Mouse (Mus musculus) left cerebral cortex, adult 18-20 months (tissue): ENCODE results near the gene Bad. TPM values are rescaled to one million over a fixed set of nuclear protein-coding genes. Genes with fewer than 3 reads are reported as not detected.
"Not testable (repeated sequence)": the region's sequence is repeated elsewhere in the genome, so short reads cannot be mapped to it uniquely, and the experiment has no call there.

Experiments used
- DNase-seq, 2 experiments: peaks; one replicate each; pipeline ENCODE4 v3.0.0; 2021 to 2022; ENCODE audit warnings: low spot score in 2 of 2, mixed read lengths in 1 of 2
- total RNA-seq, 2 experiments: library from RNA; stranded (reverse); gene quantifications; 2 replicates each; pipeline ENCODE4 v1.2.3; 2021

Gene Bad
- total RNA-seq, 2 experiments from 2014 or later, result 39.0 to 40.5 TPM

GRCm38 (mm10) chr19:6981465-6981864 lies 39.8 kb downstream of the Bad start:
- no peak for DNase-seq

DNA sequence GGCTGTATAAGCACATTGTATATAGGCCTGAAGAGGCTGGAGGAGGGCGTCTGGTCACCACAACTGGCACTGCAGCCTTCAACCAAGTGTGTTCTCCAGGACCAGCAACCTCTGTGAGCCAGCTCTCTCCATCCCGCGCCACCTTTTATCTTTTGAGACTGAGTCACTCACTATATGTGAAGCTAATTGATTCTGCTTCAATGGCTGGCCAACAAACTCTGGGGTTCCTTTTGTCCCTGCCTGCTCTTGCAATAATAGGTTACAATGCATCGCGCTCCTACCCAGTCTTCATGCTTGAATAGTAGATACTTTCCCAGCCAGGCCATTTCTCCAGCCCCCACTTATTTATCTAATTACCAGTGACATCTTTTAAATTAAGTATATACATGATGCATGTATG lies 42.0 kb downstream of the Bad start:
- no peak for DNase-seq

- no peak for DNase-seq
Measured at GRCm38 (mm10) chr19:6985300-6985699, 43.6 kb downstream of the Bad start.

DNA sequence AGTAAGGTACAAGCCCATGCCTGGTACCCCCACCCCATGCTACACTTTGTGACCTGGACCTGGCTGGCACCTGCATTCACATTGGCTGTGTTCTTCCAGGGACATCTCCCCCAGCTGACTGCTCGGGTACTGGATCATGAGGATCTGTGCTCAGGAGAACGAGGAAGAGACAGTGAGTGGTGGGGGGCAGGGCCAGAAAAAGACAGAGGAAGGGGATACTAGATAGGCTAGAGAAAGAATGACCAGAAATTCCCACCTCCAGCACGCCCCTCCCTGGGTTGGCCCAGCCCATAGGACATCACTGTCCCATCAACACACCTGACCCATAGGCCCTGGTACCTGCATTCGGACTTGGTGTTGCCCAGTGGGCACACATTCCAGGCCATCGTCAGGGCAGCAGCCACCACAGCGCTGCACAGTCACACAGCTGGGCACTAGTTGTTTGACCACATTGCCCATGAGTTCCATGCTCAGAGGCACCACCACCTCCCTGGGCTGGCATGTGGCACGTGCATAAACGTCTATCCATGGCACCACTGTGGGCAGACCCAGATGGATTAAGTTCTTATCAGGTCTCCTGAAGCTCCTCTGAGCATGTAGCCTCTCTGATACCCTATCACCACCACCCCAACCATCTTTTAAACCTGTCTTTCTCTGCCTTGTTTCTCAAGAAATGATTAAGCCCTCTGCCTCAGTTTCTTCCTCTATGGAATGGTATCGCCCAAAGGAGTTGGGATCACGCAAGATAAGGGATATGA lies 44.5 kb downstream of the Bad start:
- DNase-seq, result no peak

DNA sequence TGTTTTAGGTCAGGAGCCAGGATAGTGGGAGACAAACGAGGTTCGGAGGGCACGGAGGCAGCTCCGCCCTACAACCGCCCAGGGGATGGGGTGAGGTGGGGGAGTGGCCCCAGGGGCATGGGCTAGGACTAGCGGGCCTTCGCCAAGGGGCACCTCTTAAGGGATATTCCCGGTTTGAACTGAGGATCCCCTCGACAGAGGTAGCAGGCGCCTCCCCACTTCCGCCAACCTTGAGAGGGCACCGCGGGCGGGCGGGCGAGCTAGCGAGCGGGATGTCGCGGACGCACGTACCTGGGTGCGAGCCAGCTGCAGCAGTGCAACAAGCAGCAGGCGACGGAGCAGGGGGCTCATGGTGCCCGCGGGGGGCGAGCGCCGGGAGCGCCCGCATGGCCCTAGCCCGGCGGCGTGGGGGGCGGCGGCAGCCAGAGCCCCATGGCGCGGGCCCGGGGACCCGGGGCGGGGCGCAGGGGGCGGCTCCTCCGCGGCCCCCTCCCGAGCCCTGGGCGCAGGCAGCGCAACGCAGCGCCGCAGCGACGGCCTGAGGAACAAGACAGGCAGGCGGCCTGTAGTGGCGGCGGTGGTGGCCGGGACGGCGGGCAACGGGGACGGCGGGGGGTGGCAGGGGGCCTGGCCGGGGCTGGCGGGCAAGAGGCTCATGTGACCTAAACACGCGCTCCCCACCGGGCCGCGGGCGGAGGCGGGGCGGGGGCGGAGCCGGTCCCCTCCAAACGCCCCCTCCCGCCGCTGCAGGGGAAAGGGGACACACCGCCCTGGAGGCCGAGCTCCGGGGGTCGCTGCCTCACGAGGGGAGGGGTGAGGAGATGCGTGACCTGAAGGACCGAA lies 45.6 kb downstream of the Bad start, which contains the start of gene Vegfb:
Gene Vegfb (minus strand): TSS at position 591 of the 843 bp plus-strand sequence.
- DNase-seq, result peak; percentile 50 to 67

DNA sequence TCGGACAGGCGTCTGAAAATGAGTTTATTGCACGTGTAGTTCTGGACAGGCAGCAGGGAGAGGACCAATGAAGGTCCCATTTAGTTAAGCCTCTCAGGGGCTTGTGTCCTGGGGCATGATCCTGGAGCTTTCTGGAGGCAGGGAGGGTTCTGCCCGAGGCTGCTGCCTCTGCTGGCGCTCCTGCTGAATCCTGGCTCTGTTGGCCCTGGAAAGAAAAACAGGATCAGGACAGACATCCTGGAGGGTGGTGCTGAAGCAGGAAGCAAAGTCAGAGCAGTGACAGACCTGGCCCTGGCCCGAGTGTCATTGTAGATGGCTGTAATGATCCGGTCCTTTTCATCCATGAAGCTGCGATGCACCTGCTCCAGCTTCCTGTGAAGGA lies 46.2 kb downstream of the Bad start:
- DNase-seq, result no peak

DNA sequence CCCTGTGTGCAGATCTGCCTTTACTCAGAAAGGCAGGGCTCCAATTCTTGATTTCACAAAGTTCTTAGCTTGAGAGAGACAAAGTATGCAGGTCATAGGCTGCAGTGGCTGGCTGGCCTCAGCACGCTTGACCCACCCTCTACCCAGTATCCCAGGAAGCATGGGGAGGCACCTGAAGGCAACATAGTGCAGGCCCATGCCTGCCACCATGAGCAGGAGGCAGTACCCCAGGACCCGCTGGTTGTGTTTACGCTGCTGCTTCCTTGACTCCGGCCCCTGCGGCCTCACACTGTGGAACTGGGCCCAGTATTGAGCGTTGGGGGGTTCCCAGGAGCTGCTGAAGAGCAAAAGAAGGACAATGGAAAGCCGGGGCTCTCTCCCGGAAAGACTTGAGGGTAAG lies 47.6 kb downstream of the Bad start:
- no peak for DNase-seq

- DNase-seq, result no peak
Measured at GRCm38 (mm10) chr19:6990712-6991111, 49.1 kb downstream of the Bad start.

DNA sequence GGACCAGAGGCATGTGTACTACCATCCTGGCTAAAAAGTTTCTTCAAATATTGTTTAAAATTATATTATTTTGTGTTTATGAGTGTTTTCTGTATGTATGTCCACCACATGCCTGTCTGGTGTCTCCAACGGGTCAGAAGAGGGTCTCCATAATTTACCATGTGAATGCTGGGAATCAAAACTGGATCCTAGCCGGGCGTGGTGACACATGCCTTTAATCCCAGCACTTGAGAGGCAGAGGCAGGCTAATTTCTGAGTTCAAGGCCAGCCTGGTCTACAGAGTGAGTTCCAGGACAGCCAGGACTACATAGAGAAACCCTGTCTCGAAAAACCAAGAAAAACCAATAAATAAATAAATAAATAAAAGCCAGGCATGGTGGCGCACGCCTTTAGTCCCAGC lies 49.5 kb downstream of the Bad start:
- not testable (repeated sequence) for DNase-seq

- peak; percentile 94 for DNase-seq
Measured at GRCm38 (mm10) chr19:6992011-6992858, 50.6 kb downstream of the Bad start, which contains the start of gene Dnajc4. Gene Dnajc4, minus strand, starts transcription at chr19:6992572.

DNA sequence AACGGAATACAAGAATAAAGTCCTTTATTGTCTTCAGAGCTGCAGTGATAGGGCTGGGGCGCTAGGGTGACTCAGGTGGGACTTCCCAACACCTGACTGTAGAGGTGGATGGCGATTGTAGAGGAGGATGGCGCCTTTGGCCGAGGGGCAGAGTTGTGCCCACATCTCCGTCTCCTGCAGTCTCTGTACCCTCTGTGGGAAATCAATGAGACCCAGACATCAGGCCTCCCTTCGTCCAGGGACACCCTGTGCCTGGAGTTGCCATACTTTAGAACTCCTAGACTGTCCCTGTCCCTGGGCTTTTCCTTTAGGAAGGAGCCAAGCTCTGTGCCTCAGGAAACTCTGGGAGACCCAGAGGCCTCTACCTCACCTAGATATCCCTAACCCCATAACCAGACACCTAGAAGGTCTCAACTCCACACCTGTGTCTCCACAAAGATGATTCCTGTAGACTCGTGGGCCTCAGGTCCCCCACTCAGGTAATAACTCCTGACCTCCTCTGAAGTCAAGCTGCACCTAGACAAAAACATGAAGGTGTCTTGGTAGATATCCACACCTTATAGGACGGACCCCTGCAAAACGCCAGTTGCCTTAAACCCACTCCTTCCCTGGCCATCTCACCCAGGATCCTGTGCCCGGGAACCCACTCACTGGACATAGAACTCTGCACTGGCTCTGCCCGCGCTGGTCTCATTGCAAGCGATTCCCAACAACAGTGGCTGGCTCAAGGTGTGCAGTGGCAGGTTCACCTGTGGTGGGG lies 51.5 kb downstream of the Bad start:
- no peak for DNase-seq

DNA sequence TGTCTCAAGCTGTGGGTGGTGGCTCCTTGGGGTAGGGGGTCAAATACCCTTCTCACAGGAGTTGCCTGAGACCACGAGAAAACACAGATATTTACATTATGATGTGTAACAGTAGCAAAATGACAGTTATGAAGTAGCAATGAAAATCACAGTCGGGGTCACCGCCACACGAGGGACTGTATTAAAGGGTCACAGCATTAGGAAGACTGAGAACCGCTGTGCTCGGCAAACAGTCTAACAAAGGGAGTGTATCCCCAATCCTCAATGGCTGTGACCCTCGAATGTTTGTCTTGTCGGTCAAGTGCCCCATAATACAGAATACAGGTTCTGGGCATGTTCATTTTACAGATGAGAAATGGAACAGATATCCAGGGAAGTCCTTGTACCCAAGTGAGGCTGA lies 52.3 kb downstream of the Bad start:
- no peak for DNase-seq

DNA sequence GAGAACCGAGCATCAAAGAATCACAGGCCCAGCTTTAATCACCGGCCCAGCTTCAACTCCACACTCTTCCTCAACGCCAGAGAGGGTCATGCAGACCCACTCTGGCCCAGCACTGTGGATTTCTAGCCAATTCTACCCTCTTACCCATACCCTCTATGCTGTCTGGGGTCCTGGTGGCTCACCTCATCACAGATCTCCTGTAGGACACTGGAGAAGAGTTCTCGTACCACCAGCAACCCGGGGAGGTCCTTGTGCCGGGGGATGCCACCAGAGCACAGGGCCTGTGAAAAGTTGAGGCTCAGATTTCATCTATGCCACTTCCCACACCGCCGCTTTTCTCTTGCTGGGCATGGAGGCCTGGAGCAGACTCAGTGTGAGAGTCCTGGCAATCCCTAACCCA lies 52.8 kb downstream of the Bad start:
- no peak for DNase-seq

DNA sequence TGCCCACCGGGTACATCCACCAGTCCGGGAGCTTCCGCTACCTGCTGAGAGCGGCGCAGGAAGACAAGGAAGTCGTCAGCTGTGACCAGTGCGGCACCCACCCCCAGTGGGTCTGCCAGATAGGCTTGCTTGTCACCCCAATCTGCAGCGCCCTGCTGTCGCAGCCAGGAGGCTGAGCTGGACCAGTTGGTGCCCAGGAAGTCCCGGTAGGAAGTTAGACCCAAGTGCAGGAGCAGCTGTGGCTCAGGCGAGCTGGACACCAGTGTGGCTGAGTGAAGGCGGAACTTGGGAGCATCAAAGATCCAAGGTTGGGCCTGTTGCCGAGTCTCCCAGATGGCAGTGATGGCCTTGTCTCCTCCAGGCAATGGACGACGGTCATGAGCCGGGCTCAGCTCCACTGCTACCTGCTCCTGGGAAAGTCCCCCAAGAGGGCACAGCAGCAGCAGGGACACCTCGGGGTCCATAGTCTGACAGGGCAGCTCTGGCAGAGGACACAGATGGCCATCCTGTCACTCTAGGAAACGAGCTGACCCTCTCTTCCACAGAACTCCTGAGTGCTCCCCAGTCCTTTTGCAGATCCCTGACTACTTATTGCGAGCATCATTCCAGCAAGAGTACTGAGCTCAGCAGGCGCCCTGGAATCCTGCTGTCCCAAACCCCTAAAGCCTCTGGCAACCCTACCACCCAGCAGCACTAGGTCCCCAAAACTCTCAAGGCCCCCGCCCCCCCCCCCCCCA lies 53.8 kb downstream of the Bad start:
- DNase-seq, result no peak

GRCm38 (mm10) chr19:6996006-6996405 lies 54.3 kb downstream of the Bad start, which contains the start of the genes Nudt22 and Trpt1:
Gene Nudt22, minus strand, starts transcription at chr19:6996117.
Gene Trpt1, plus strand, starts transcription at chr19:6996131.
- DNase-seq, result peak; percentile 82 to 87

- DNase-seq, result no peak
Measured at GRCm38 (mm10) chr19:6997721-6998290, 56.1 kb downstream of the Bad start.

DNA sequence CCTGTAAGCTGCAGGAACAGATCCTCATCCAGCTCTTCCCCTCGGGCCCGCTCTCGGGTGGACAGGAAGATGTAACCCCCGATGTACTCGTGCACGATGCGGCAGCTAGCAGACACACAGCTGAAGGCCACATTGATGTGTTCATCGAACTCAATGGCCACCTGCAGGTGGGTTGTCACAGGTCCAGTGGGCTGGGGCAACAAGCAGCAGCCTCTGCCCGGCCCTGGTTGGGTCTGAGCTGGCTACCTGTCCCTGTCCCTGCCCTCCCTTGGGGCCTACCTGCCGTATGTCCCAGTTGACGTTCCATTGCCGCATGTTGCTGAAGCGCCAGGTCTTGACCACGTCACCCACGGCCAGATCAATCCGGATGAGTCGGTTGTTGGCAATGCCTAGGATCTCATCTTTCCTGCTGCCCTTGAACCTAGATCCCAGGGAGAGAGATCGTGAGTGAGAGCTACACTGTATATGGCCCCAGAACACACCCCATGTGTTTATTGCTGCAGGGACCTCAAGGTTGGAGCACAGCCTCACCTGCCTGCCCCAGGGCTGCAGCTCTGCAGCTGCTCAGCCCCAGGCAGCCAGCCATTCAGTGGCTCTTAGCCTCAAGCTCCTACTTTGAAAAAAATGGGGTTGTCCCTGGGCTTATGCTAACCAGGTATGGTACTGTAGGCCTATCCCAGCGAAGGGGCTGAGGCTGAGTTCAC lies 57.9 kb downstream of the Bad start:
- no peak for DNase-seq
